Mouse (Mus musculus) adrenal gland, adult (tissue): ENCODE results near the gene Ctbs.
"Not testable (repeated sequence)": the region's sequence is repeated elsewhere in the genome, so short reads cannot be mapped to it uniquely, and the experiment has no call there.

Source experiments
- DNase-seq, 2 experiments: peaks; one replicate each; pipeline ENCODE4 v3.0.0; 2022 to 2023; ENCODE audit warnings: low spot score in 1 of 2; ENCODE audit not compliant: inconsistent age in 2 of 2

Gene Ctbs

GRCm38 (mm10) chr3:146433063-146433462 is 16.5 kb upstream of the Ctbs start:
- not testable (repeated sequence) for DNase-seq

DNA sequence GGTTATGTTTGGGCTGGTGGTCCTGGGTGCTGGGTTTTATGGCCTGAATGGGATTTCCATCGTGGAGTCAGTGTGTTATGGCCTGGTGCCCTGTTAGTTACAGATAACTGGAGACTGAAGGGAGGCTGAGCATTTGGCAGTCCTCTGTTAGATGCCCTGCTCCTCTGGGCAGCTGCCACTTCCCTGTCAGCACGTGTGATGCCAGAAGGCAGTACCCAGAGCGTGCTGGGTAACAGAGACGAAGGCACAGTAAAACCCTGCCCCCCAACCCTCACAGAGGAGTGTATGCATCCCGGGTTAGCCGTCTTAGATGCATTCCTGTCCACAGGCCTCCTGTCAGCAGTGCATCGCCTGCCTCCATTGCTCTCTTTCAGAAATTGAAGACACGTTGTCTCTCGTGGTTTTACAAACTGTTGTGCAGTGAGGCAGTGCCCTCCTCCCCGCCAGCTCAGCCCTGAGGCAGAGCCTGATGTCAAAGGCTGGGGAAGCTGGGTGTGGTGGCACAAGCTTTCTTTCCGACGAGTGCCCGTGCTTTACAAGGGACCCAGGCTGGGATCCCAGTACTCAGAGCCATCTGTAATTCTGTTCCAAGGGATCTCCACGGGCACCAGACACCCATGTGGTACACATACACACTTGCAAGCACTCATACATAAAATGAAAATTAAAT is 15.8 kb upstream of the Ctbs start:
- no peak for DNase-seq

DNA sequence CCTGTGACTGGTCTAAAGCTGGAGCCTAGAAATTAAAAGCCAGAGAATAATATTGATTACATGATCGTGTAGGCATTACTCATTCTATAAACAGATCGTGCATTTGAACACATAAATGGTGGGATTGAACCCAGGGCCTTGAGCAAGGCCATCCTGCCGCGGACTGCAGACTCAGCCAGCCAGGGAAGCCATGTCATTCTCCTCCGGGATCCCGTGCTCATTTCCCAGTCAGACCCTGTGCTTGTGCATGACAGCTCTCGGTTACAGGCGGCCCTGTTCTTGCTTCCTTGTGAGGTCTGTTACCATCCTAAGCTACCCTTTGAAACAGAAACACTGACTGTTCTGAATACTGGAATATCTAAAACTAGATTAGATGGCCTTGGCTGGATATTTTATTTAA is 14.9 kb upstream of the Ctbs start:
- no peak for DNase-seq

- DNase-seq: no peak
Observed at GRCm38 (mm10) chr3:146435533-146435932, 14.1 kb upstream of the Ctbs start.

DNA sequence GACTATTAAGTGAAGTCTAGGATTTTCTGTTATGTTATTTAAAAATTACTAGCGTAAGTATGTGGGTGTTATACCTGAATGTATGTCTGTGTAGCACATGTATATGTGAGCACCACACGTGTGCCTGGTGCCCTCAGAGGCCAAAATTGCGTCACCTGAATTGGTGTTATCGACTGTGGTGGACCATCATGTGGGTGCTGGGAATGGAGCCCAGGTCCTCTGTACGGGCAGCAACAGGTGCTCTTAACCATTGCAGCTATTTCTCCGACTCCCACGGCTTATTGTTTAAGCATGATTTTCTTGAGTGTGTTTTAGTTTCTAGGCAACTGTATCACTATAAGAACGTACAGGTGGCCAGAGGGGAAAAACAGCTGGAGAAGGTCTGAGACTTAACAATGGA is 13.5 kb upstream of the Ctbs start:
- no peak for DNase-seq

- no peak for DNase-seq
Observed at GRCm38 (mm10) chr3:146440011-146440410, 9.6 kb upstream of the Ctbs start.

DNA sequence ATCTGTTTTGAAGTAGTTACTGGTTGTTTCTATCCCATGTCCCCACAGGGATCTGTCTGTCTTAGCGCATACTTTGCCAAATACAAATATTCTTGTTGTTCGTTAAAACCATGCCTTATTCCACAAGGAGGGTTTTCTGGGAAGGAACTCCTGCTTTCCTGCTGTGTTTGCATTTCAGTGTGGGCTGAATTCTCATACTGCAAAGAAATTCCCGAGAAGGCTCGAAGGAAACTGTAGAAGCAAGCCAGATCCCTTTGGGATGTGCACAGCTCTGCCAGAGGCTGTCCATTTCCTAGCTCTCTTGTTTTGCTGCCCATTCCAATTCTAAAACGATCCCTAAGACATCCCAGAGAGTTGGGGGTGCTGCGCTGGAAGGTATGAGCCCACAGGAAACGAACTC is 9.2 kb upstream of the Ctbs start:
- no peak for DNase-seq

DNA sequence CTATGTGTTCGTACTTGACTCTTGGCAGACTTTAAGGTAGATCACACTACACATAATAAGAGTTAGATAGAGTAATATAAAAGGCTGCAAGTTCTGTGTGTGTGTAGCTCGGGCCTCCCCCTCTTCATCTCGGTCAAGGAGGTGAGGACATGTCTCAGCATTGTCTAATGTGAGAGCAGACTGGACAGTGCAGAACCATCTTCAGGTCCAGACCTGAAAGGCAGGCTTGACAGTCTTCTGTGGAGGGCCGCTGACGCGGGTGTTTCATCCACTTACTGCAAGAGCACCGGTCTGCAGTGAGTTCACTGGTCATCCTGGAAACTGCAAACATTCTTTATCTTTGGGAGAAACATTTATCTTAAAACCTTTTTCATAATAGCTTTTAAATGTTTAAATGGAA is 7.1 kb upstream of the Ctbs start:
- DNase-seq: no peak

- DNase-seq: no peak
Observed at GRCm38 (mm10) chr3:146442936-146443335, 6.7 kb upstream of the Ctbs start.

- no peak for DNase-seq
Observed at GRCm38 (mm10) chr3:146443380-146443779, 6.2 kb upstream of the Ctbs start.

DNA sequence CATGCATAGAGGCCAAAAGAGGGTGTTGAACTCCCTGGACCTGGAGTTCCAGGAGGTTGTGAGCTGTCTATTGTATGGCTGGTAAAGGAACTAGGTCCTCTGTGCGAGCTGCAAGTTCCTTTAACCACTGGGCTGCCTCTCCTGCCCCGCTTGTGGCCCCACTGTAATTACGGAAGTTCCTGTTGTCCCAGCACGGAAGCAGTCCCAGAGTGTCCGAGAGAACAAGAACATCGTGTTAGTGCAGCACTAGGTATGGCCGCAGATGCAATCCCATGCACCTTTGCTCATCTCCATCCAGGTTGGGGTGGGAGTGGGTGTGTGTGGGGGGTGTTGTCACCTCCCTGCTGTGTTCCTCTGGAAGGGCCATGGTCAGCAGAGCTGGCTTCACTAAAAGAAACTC is 4.7 kb upstream of the Ctbs start:
- no peak for DNase-seq

- no peak for DNase-seq
Observed at GRCm38 (mm10) chr3:146447156-146447555, 2.4 kb upstream of the Ctbs start.

- DNase-seq: peak in 1 of 2 experiments; percentile 59
Observed at GRCm38 (mm10) chr3:146447598-146447997, 2.0 kb upstream of the Ctbs start.

DNA sequence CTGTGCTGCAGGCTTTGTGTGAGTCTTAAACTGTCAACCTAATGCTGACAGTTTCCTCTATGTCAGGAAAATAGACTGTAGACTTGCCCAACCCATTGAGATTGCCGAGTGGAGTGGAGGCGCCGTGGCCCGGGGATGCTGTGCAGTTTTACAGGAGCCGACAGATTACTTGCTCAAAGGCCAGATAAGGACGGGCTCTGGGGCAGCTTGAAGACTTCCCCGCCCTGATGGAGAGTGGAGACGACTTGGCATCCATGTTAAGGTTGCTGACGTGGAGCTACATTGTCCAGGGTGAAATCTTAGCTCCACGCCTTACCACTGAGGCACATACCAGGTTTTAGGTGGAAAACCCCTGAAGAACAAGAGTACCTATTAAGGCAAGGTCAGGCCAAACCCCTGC is 1.2 kb upstream of the Ctbs start:
- no peak for DNase-seq

DNA sequence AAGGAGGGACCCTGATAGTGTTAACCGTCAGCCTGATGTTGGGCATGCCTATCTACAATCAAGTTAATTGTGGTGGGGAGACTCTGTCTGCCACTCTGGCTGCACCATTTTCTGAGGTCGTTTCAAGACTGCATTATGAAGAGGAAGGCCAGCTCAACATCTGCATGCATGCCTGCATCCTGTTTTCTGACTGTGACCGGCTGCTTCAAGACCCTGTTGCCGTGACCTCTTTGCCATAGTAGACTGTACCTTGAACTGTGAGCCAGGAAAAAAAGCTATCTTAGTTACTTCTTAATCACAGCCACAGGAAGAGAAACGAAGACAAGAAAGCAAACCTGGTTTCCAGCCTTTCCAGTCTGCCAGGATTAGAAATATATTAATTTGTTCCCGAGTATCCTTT is 626 bp upstream of the Ctbs start:
- DNase-seq: no peak

DNA sequence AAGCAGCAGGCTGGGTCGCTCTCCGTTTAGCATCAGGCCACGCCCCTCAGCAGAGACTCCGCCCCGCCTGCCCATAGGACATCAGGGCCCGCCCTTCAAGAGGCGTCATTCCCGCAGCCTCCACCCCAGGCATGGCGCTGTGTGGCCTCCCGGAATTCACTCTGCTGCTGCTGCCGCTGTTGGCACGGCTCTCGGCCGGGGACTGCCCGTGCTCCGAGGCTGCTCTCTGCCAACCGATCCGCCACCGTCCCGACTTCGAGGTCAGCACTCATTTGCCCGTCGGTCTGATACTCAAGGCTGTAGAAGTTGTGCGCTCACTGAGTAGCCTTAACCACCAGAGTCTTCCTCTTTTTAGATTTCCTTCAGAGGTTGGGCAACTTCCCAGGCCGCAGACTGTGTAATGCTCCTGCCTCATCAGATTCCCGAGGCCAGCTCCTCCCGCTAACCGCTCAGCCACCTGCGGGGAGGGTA is 811 bp downstream of the Ctbs start:
- DNase-seq: peak; percentile 94 to 98

DNA sequence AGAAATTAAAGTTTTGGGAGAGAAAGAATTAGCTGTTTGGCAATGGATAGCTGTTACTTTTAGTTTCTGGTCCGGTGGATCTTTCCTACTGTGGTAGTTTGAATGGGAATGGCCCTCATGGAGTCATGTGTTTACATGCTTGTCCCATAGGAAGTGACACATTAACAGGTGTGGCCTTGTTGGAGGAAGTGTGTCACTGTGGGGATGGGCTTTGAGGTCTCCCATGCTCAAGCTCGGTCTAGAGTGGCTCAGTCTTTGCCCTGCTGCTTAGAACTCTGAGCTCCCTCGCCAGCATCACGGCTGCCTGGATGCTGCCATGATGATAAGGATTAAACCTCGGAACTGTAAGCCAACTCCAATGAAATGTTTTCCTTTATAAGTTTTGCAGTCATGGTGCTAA is 1.8 kb downstream of the Ctbs start:
- no peak for DNase-seq

GRCm38 (mm10) chr3:146462939-146463338 is 13.3 kb downstream of the Ctbs start:
- DNase-seq: no peak

DNA sequence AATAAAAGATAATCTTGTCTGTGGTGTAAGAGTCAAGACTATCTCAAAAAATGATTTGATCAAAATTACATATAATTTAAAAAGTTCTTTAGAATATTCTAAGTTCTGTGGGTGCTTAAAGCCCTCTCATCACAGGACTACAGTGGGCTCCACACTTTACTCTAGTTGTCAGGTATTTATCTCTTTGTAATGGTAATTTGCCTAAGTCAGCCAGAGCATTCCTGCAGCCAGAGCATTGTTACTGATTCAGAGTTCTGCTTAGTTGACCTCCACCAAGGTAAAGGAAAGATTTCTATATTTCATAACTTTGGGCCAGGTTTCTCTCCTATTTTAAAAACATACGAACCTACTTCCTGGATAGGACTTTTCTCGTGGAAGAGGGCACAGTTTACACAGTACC is 19.6 kb downstream of the Ctbs start:
- no peak for DNase-seq

- no peak for DNase-seq
Observed at GRCm38 (mm10) chr3:146472657-146473056, 23.1 kb downstream of the Ctbs start.

DNA sequence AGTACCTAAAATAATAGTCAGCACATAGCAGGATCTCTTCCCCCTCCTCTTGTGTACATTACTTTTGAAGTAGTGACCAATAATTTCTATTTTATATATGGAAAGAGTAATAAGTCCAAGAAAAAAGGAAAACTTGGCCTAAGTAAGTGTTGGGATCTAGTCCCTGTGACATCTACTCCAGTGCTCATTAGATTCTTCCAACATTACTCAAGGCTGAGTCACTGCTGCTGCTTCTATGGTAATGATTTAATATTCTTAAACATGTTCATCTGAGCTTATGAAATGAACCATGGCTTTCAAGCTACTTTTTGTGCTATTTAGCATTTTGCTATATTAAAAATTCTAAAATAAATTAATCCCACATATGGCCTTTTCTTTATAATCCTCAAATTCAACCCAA is 24.1 kb downstream of the Ctbs start:
- DNase-seq: peak in 1 of 2 experiments; percentile 33

DNA sequence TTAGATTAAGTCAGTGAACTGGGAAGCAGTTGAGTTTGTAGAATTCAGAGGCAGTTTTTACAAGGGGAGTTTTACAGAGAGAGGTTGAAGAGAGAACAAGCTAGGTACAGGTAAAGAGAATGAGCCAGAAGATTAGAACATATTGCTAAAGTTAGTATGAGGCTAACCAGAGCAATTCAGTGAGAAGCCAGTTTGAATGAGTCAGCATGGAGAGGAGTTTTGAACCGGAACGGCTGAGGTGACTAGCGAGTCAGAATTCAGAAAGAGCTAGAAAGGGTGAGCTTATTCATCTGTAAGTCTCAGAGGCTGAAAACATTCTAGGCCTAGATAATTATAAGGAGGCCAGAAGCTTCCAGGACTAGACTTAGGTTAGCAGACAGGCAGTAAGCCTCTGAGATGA is 24.8 kb downstream of the Ctbs start:
- no peak for DNase-seq

- no peak for DNase-seq
Observed at GRCm38 (mm10) chr3:146482044-146482443, 32.4 kb downstream of the Ctbs start.
